Comparison of ENCODE assay signal across 16 mouse cellular contexts in genomic region chr12:80271806-80272205, GRCm38 (mm10). TPM values are rescaled to one million over a fixed set of nuclear protein-coding genes. Genes with fewer than 3 reads are reported as not detected.
DNase-seq lines count a peak whose midpoint lies in the region; ATAC-seq lines count a peak whose summit lies in the region.
"Had no signal": no experiment of that assay in that cellular context is flagged by ENCODE, and none has a peak within 500 bp of the region (broad histone marks: within the 10 kb centered on the region; RNA-seq: fewer than 3 reads in every experiment).

No protein-coding gene starts in this region.

- DNase-seq in T-cell, adult 2 months (ENCODE audit: low spot score) = peak; percentile 58
- peak; percentile 69 to 83 for DNase-seq in thymus, adult 18-20 months
- peak; percentile 71 to 87 for DNase-seq in thymus, postnatal 36 days
- DNase-seq in gastrocnemius, postnatal 4 days (ENCODE audit: low spot score in 2 of 2) = no peak
- no peak for DNase-seq in right cerebral cortex, postnatal 14 days
- DNase-seq in left cerebral cortex, adult 18-20 months (ENCODE audit: low spot score in 2 of 2) = no peak
- DNase-seq: adrenal gland, postnatal 25 days; cerebellum, adult 9-11 months; gastrocnemius, postnatal 25 days; kidney, postnatal 25 days; left cerebral cortex, postnatal 4 days; lung, embryonic 14.5 days had no signal

- peak; percentile 28 for ATAC-seq in CD4-positive, CD25-positive, alpha-beta regulatory T cell, adult 4 months
- ATAC-seq: forebrain, embryonic 15.5 days; intestine, embryonic 16.5 days; midbrain, embryonic 13.5 days had no signal

RNA-seq across cellular contexts. Expression of gene Actn1, which starts 11.6 kb away (rescaled TPM):
- polyA plus RNA-seq in CD4-positive, CD25-positive, alpha-beta regulatory T cell, adult 4 months (2017; shearing (Covaris generic)) = 10 to 100 TPM; 47.8 to 47.9 TPM
- total RNA-seq in gastrocnemius, postnatal 4 days (2021) = 10 to 100 TPM; 46.3 to 57.4 TPM
- total RNA-seq in left cerebral cortex, adult 18-20 months (2021) = 100 to 1,000 TPM; 107 to 115 TPM

Comparison
In these comparisons a context has a peak if more than half of its experiments do, and no peak if none do; other contexts are left out.
1. DNase-seq: peak in T-cell, adult 2 months (single experiment), thymus, adult 18-20 months (2 of 2) and thymus, postnatal 36 days (2 of 2); none in gastrocnemius, postnatal 4 days (0 of 2), right cerebral cortex, postnatal 14 days (single experiment) and left cerebral cortex, adult 18-20 months (0 of 2).